Mouse (Mus musculus) kidney, adult 2 months (tissue): ENCODE data around the gene Gm49027. TPM values are rescaled to one million over a fixed set of nuclear protein-coding genes. Genes with fewer than 3 reads are reported as not detected.

Source experiments
- DNase-seq: peaks from one replicate; pipeline ENCODE4 v3.0.0; 2021
- H3K27ac ChIP-seq: fragments of 200-500 bp; 2 replicates; pipeline ENCODE4 v1.5.1; 2012; ENCODE audit warnings: low read depth, low read length, control low read depth, inconsistent platforms; ENCODE audit not compliant: insufficient read depth
- H3K27me3 ChIP-seq: fragments of 200-500 bp; replicated peaks from 2 replicates; pipeline ENCODE4 v1.6.1; 2012; ENCODE audit warnings: mild to moderate bottlenecking, moderate library complexity, low read length, inconsistent platforms; ENCODE audit not compliant: control insufficient read depth, insufficient read depth
- H3K36me3 ChIP-seq: fragments of 200-500 bp; 2 replicates; pipeline ENCODE4 v1.6.1; 2012; ENCODE audit warnings: mild to moderate bottlenecking, moderate library complexity, low read length, inconsistent platforms; ENCODE audit not compliant: control insufficient read depth, insufficient read depth
- H3K4me1 ChIP-seq: fragments of 200-500 bp; 2 replicates; pipeline ENCODE4 v1.6.1; 2011; ENCODE audit warnings: low read length; ENCODE audit not compliant: control insufficient read depth, insufficient read depth
- H3K4me3 ChIP-seq: fragments of 200-500 bp; 2 replicates; pipeline ENCODE4 v1.5.1; 2011; ENCODE audit warnings: mild to moderate bottlenecking, low read depth, low read length, control low read depth; ENCODE audit not compliant: insufficient read depth
- CTCF ChIP-seq: fragments of 200-500 bp; conservative IDR thresholded peaks from 2 replicates; pipeline ENCODE4 v1.5.1; 2011; ENCODE audit warnings: low read depth, mild to moderate bottlenecking, control low read depth, low read length, moderate library complexity, mixed read lengths; ENCODE audit not compliant: insufficient read depth, insufficient read length
- POLR2A ChIP-seq: fragments of 200-500 bp; IDR thresholded peaks from one replicate; pipeline ENCODE4 v1.6.1; 2011; ENCODE audit warnings: low read depth, low read length, control low read depth
- WGBS: fragments of 180-500 bp; shearing (Covaris S2); methylation state at CpG from one replicate; pipeline ENCODE4 v1.1.7; 2018; 5-methylcytosine and 5-hydroxymethylcytosine counted together
- polyA plus RNA-seq: library from polyadenylated mRNA; depleted of rRNA; stranded (reverse); fragments of >200 nt; gene quantifications from 2 replicates; pipeline ENCODE4 v1.2.3, GENCODE M21; 2012; rRNA removed

The Gm49027 gene
- polyA plus RNA-seq: 2.0 and 2.9 TPM in 2 replicates

DNA sequence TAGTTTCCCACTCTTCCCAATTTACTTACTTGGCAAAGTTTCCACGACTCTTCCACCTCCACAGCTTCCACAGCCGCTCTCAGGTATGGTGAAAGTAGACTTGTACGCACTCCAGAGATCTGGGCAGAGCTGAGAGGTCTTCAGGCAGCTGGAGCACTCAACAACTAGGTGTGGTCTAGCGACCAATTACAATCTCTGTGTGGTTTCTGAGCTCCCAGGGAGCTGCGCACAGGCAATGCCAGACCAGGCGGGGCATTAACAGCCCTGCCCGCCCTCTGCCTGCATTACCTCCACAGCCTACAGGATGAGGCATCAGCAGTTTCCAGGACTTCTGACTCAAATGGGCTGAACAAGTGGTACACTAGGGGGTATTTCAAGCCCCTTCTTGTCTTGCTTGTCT is at the start of gene Gm49027:
Gene Gm49027 (minus strand): TSS at position 208 of the 400 bp plus-strand sequence.
- 92% methylated on average over 7 of the region's 7 CpGs for WGBS
- no peak for TF ChIP-seq POLR2A
- TF ChIP-seq CTCF: no peak
- peak within 1 kb of the TSS; percentile 86 for H3K4me3 ChIP-seq
- H3K4me1 ChIP-seq: no peaks in the 10 kb centered on the region
- no peak within 1 kb of the TSS for H3K27ac ChIP-seq
- H3K27me3 ChIP-seq: no peaks in the 10 kb centered on the region
- no peak for DNase-seq
- H3K36me3 ChIP-seq: no peaks in the 10 kb centered on the region

DNA sequence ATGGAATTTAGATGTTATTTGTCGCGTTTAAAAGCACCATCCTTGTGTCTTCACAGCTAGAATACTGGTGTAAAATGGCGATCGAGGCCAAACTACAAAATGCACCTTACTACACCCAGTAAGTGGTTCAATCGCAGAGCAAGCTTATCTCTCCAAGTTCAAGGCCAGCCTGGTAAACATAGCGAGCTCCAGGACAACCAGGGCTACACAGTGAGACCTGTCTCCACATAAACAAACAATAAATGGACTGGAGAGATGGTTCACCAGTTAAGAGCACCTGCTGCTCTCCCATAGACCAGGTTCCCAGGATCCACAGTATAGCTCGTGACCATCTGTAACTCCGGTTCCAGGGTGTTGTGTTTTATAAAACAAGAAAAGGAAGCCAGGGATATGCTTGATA is 48.1 kb upstream of the Gm49027 start:
- TF ChIP-seq CTCF (no peak), POLR2A (no peak)
- Histone ChIP-seq H3K4me1 (no peaks in the 10 kb centered on the region), H3K36me3 (peaks cover 2% of the 10 kb centered on the region; the same call in 1 of the 2 replicates), H3K4me3 (no peak overlapping the region), H3K27ac (no peak overlapping the region), H3K27me3 (no peaks in the 10 kb centered on the region)
- DNase-seq: no peak
- 67% methylated on average over 8 of the region's 8 CpGs for WGBS

DNA sequence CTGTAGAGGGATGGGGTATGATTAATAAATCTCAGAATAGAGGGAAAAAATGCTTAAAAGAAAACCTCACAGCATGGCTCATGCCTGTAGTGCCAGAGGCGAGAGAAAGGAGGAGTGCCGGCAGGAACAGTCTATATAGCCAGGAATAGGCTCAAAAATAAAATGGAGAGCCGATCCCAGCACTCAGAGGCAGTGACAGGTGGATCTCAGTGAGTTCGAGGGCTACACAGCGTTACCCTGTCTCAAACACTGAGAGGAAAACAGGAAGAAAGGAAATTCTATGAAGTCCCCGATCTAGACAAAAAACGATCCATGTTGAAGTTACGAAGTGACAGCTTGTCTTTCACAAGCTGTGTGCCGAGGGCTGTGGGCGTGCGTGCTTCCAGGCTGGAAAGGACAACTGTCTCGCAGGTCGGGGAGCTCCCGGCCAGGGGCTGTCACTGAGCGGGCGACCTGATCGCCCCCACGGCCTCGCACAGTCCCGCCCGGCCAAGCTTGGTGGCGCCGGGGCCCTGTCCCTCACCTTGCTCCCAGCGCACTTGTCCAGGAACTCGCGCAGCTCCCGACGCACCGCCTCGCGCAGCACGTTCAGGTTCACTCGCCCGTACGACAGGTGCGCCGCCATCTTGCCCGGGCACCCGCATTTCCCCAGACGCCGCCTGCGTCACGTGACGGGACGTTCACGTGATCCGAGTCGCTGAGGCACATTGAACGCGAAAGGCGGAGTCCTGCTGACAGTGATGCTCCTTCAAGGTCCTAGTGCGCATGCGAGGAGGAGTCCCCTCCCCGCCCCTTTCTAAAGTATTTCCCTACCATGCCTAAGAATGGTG is 47.3 kb upstream of the Gm49027 start, which contains the start of gene Vps33a:
Gene Vps33a (minus strand): TSS at position 682 of the 830 bp plus-strand sequence.
- peak; percentile 99 for DNase-seq
- under 1% methylated on average over 54 of the region's 54 CpGs for WGBS
- Histone ChIP-seq H3K27ac (peak within 1 kb of the TSS; percentile 66), H3K4me1 (no peaks in the 10 kb centered on the region), H3K4me3 (peak within 1 kb of the TSS; percentile 94), H3K36me3 (no peaks in the 10 kb centered on the region), H3K27me3 (no peaks in the 10 kb centered on the region)
- TF ChIP-seq POLR2A (peak; percentile 78), CTCF (no peak)

DNA sequence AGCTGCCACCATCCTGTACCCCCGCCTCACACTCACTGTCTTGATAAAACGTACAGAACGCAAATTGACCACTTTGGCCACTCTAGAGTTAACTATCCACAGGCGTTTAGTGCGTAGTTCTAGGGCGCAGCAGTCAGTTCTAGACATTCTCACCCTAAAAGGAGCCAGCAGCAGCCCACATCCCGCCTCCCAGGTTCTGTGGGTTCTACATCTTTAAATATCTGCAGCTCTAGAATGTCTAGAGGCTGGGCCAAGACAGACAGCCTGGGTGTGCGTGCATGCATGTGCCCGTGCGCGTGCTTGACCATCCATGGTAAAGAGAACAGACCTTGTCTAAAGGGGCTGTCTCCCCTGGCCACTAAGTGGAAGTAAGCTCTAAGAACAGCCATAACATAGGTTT is 35.8 kb upstream of the Gm49027 start:
- H3K4me1 ChIP-seq: no peaks in the 10 kb centered on the region
- WGBS: 92% methylated on average over 11 of the region's 11 CpGs
- no peak overlapping the region for H3K27ac ChIP-seq
- DNase-seq: no peak
- no peaks in the 10 kb centered on the region for H3K27me3 ChIP-seq
- TF ChIP-seq POLR2A (no peak), CTCF (no peak)
- H3K36me3 ChIP-seq: peaks cover 6% of the 10 kb centered on the region
- no peak overlapping the region for H3K4me3 ChIP-seq

DNA sequence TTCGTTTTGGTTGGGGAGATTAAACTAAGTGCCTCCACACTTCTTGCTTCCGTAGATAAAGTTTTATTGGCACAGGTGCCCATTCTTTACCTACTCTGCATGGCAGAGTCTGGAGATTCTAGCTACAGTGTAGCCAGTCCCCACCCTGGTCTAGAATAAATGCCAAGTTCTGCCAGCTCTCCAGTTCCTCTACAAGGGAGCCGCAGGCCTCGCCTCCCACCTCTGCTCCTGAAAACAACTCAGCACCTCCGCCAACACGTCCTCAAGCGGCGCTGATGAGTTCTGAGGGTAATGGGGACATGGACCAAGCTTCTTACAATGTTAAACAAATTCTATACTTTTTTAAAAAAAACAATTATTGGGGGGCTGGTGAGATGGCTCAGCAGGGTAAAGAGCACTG is 34.3 kb upstream of the Gm49027 start:
- no peak for DNase-seq
- no peaks in the 10 kb centered on the region for H3K27me3 ChIP-seq
- H3K27ac ChIP-seq: no peak overlapping the region
- H3K4me3 ChIP-seq: no peak overlapping the region
- WGBS: 93% methylated on average over 8 of the region's 8 CpGs
- peaks cover 6% of the 10 kb centered on the region for H3K36me3 ChIP-seq
- no peak for TF ChIP-seq POLR2A
- no peak for TF ChIP-seq CTCF
- H3K4me1 ChIP-seq: no peaks in the 10 kb centered on the region

DNA sequence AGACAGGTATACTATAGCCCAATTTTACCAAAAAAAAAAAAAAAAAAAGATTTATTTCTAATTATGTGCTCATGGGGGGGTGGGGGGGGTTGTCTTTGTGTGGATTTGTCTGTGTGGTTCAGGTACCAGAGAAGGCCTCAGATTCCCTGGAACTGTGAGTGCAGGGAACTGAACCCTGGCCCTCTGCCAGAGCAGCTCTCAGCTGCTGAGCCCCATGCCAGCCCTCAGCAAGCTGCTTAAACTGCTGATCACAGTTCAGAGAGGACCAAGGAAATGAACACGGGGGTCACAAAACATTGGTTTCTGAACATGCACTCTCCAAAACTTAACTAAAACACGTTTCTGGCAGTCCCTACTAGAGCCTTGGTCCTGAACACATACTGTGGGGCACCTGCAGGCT is 31.2 kb upstream of the Gm49027 start:
- no peak for TF ChIP-seq CTCF
- no peak for TF ChIP-seq POLR2A
- DNase-seq: peak; percentile 90
- no peak overlapping the region for H3K4me3 ChIP-seq
- no peaks in the 10 kb centered on the region for H3K27me3 ChIP-seq
- no peaks in the 10 kb centered on the region for H3K4me1 ChIP-seq
- WGBS: 36% methylated on average over 2 of the region's 2 CpGs
- peaks cover 4% of the 10 kb centered on the region; the same call in 1 of the 2 replicates for H3K36me3 ChIP-seq
- H3K27ac ChIP-seq: no peak overlapping the region

DNA sequence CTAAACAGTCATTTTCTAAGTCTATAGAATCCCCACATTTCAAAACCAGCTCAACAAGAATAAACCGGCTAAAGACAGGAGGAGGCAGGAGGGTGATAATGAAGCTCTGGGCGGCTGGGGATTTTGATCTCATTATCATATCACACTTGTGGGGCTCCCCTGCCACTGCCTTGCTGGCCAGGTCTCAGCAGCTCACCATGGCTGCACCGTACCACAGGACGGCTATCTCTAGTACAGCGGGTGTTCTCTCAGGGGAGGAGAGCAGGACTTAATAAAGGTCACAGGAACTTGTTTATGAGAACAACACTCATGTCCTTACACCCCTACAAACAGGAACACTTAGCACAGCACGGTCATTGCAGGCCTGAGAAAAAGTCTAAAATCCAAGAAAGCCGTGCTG is 30.4 kb upstream of the Gm49027 start:
- Histone ChIP-seq H3K36me3 (peaks cover 3% of the 10 kb centered on the region; the same call in 1 of the 2 replicates), H3K27me3 (no peaks in the 10 kb centered on the region), H3K4me3 (no peak overlapping the region), H3K4me1 (no peaks in the 10 kb centered on the region), H3K27ac (no peak overlapping the region)
- no peak for DNase-seq
- WGBS: 94% methylated on average over 7 of the region's 7 CpGs
- TF ChIP-seq CTCF (no peak), POLR2A (no peak)
